Mouse (Mus musculus) left cerebral cortex, postnatal 36 days (tissue): ENCODE measurements at regions not wholly inside any gene's neighbourhood (a gene's known extent, or its start where the extent isn't known, plus 50 kb on each side); places are given as distances from the start of the nearest gene placed in this dataset.
A peak's percentile ranks its signal among the peaks of the same experiment; 100 is the strongest.

Source experiments
- DNase-seq, 2 experiments: peaks; one replicate each; pipeline ENCODE4 v3.0.0; 2021 to 2022; ENCODE audit warnings: low spot score in 2 of 2, mixed read lengths in 1 of 2
- intact Hi-C: fragments of 180-260 bp; cut with DNase I; formaldehyde crosslinking; loops from one replicate; pipeline ENCODE4 v1.15.1; 2025

DNA sequence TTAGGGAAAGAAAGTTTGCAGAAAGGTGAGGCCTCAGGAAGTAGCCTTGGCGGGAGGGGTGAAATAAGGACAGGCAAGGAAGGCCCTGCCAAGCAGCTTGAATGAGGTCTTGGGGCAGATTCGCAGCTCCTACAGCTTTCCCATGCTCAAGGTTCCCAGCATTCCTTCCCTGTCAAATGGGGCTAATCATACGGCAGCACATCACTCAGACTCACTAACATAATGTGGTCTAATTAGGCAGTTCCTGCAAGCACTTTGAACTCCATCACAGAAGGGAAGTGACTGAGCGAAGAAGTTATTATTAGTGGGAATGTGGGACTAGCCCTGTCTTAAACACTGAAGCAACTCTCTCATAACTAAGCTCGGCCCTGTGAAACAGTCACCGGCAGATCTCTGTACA lies 87.1 kb upstream of the Gm10260 start:
- no peak for DNase-seq
- intact Hi-C loops = no loop called here

DNA sequence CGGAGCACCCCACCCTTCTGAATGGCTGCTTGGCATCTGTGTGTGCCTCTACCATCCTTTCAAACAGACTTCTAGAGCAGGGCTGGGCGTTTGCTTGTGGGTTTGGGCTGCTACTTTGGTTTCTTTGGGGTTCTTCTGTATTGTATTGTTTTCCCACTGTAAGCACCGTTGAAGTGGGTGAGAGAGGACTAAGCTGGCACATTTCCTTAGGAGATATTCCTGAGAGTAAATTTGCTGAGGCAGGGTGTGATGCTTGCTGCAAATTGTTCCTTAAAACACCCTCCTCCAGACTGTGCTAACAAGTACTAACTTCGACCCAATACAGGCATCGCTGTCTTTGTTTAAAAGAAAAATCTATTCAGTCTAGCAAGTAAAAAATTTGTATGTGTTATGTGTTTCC lies 84.7 kb upstream of the Gm10260 start:
- no peak for DNase-seq
- intact Hi-C loops = no loop called here

DNA sequence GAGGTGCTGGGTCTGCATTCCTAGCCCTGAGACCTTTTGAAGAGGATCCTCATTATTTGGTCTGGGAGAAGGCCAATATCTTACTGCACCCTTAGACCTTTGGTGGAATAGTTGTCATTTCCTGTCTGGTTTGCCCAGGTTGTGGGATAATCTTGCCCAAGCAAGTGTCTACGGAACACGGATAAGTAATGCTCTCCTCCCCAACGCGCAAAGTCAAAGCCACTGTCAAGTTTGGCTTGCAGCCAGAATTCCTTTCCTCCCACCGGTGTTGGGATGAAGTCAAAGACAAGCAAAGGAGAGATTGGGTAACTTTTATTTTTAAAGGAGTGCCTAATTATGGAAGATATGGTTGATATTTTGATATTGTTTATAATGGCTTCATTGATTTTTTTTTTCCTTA lies 82.4 kb upstream of the Gm10260 start:
- DNase-seq = no peak
- intact Hi-C loops = no loop called here

DNA sequence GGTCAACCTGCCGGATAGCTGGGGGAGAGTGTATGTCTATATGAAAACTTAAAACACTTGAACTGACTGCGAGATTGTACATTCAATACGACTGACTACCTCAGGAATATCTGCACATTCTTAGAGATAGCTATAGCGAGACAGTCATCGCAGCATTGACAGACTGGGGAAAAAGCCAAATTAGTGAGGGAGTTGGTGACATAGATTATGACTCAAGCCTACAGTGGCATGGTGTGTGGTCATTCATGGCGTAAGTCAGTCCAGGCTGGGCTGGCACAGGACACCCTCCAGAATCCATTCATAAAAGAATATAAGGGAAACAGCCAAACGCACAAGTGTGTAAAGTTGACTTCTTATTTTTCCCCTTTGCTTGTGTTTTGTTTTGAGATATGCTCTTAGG lies 81.1 kb upstream of the Gm10260 start:
- DNase-seq = no peak
- intact Hi-C loops = no loop called here

DNA sequence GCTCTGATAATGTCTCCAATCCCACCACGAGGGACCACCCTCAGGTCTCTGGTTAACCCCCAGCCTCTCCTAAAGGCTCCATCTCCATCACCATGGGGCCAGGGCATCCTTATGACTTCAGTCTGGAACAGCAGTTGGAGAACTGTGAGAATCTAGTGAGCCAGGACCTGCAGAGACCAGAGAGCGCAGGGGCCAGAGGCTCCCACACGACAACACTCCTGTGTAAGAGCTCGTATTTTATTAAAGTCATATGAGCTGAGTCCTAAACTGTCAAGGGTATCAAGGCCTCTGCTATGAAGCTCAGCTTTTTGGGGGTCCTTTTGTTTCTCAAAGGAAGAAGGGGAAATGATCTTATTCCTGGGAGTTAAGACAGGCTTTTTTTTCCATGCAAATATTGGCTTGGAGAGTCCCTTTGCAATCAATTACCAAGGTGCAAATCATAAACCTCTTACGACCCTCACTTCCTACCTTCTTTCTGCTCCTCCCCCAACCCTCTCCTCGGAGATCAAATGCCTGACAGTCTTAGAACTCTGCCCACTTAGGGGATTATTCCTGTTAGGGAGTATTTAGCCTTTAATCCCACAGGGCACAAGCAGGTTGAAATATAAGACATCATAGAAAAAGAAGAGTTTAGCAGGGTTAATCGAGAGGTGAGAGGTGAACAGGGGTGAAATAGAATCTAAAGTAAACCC lies 79.3 kb upstream of the Gm10260 start:
- intact Hi-C loops = no loop called here
- DNase-seq = no peak

DNA sequence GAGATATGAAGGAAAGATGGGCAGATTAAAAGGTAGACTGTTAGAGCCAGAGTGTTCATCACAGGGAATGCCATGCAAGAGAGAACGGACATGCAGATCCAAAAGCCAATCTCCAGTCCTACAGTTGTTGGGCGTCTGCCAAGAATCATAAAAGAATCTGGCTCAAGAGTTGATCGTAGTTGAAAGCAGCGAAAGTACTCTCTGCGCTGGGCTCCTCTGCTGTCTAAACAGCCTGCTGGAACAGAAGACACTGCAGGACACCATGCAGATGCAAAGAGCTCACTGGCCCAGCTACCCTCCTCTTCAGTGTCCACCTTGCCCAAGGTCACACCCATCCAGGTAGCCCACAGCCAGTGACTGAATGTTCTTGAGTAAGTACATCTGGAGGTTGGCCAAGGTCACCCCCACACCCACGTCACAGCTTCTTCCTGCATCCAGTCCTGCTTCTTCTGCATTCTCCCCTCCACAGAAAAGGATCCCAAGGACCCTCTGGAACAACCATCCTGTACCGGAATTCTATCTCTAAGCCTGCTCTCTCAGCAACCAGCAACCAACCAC lies 77.1 kb upstream of the Gm10260 start:
- intact Hi-C loops = no loop called here

DNA sequence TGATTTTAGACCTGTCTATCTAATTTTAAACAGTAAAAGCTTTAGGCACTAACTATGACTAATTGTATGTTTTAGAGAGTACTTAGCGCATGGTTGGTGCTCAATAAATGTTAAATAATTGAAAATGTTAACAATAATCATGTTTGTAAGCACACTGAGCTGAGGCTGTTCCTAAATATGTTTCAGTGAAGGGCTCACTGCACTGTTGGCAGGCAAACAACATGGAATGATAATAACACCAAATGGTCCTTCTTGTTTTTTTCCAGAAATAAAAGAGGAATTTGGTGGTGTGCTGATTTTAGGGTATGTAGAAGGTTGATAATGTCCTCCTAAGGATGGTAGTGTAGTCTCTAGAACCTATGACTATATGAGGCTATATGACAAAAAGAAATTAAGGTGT lies 72.0 kb upstream of the Gm10260 start:
- intact Hi-C loops = no loop called here
- DNase-seq = no peak

More for the DNA sequence above, 77.1 kb upstream of the Gm10260 start:
- DNase-seq = no peak

DNA sequence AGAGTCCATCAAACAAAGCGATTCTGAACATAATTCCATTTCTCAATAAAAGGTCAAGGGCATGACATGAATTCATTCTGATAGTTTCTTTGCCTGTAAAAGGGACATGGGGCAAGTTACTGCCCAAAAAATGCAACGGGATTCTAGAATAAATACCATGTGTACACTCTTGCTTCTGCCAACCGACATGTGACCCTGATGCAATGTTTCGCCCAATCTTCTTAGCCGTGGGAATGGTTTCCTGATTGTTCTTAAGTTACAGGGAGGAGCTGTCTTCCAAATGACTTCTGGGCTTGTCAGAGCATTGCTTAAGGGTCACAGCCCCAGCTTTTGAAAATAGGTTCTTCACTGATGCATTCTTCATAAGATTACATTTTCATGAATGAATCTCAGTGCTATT lies 71.4 kb upstream of the Gm10260 start:
- no peak for DNase-seq
- intact Hi-C loops = no loop called here

DNA sequence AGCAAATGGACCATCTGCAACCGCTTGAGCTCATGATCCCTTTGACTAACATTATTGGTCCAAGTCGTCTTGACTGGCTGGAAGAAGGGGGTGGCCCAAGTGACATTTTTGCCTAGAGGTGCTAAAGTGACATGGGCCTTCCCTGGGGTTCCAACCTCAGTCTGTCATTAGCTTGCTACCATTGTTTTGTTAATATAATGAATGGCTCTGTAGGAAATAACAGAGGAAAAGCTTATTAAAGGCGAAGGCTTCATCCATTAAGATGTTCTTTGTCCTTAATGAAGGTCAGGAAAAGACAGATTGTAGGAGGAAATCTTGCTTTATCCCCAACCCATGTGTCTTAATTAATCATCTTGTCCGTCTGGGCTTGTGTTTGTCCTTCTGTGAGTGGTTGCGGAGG lies 69.1 kb upstream of the Gm10260 start:
- DNase-seq = no peak
- intact Hi-C loops = loop anchor here (10.0 kb wide), 1 partner anchor 195 kb away; no protein-coding TSS in a partner anchor

DNA sequence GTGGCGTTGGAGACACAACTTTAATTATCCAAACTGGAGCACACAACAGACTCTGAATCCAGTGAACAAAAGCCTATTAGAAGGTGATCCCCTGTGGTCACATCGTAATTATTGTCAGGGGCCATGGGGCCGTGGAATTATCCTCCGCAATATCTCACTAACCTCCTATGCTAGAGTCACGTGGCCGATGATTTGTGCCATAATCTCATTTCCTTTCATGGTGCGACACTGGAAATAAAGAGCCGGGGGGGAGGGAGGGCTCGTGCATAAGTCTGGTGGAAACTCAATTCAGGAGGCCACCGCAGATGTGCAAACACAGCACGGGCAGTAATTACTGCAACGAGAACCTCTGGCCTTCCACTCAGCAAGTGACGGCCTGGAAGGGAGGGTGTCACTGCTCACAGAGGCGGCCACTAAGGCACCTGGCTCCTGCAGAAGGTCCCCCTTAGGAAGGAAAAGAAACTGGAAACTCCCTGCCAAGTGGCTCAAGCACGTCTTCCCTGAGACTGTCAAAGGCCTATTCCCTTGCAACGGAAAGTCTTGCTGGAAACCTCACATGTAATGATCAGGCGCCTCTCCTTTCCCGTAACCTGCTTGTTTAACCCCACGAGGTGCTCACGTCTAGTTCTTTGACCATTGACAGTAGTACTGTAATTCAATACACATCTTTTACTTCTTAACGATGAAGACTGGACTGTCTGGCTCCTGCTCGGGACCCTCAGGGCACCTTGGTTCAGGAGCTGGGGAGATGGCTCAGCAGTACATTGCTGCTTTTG lies 65.6 kb upstream of the Gm10260 start:
- no peak for DNase-seq
- intact Hi-C loops = loop anchor here (10.0 kb wide), 1 partner anchor 191 kb away; no protein-coding TSS in a partner anchor

DNA sequence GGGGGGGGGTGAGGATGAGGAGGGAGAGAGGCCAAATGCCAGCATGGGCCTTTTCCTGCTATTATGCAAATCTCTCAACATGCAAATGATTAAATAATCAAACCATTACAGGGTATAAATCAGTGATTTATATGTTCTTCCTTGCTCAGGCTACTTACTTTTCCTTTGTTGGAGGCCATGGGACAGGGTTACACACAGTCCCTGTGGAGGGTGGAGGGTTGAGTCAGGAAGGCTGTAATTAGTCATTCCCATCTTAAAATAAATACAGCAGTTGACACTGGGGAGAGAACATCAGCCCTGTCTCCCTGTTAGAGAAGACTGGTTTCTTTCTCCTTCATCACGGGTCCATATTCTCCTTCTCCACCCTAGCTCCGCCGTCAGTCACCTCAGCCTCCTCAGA lies 64.9 kb upstream of the Gm10260 start:
- intact Hi-C loops = loop anchor here (10.0 kb wide), 1 partner anchor 191 kb away; no protein-coding TSS in a partner anchor
- DNase-seq = no peak

DNA sequence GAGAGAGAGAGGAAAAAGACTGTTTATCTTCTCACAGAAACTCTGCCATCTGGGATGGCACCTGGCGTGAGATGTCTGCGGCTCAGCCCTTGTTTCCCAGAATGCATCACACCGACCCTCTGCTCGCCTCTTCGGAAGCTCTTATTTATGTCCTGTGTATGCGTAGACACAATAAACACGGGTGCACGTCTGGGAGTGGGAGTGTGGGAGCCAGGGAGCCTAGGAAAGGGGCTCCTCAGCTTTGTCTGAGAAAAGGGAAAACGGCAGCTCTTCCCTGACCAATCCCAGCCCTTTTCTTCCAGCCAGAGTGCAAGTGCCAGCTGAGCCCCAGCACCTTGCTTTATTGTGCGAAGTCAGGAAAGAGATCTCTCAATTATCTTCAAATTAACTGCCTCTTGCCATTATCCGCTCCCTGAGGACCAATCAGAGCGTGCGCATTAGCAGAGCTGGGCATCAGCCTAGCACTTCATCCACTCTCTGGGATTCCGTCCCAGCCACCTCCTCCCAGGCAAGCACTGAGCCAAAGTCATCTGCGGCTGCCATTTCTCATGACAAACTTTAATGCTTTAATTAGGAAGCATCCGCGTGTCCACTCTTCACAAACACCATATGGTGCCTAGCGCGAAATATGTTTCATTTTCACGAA lies 63.8 kb upstream of the Gm10260 start:
- intact Hi-C loops = loop anchor here (5.0 to 10.0 kb wide), 2 partner anchors 189 to 277 kb away; no protein-coding TSS in a partner anchor
- peak; percentile 57 to 61 for DNase-seq

DNA sequence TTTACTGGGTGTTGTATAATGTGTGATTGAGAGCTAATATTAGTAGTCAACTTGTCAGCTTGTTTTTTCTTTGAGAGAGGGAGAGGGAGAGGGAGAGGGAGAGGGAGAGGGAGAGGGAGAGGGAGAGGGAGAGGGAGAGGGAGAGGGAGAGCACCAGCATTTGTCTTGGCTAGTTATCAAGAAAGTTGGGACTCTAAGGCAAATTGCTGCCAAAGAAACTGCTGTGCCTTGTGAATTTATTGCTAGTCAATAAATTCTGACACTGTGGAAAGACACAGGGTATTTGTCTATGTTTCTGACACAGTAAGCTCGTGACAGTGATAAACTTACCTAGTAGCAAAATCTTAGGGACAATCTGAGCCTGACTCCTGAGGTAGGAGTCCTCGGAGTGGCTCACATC lies 61.2 kb upstream of the Gm10260 start:
- intact Hi-C loops = loop anchor here (5.0 to 10.0 kb wide), 2 partner anchors 187 to 274 kb away; no protein-coding TSS in a partner anchor
- DNase-seq = no peak

DNA sequence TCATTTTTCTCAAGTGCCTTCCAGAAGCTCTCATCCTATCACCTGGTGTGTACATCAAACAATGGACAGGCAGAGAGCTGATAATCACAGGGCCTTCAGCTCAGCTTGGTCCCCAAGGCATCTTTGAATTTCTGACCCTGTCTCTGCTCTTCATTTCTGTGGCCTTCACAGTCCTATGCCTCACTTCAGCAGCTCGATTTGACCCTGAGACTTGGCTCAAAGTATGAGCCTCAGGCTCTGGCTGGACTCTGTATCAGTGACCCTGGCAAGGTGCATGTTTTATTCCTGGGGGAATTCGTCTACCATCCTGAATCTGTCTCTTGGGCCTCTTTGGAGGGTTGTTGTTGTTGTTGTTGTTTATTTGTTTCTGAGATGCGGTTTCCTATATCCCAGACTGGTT lies 60.6 kb upstream of the Gm10260 start:
- intact Hi-C loops = loop anchor here (5.0 to 10.0 kb wide), 2 partner anchors 186 to 274 kb away; no protein-coding TSS in a partner anchor

DNA sequence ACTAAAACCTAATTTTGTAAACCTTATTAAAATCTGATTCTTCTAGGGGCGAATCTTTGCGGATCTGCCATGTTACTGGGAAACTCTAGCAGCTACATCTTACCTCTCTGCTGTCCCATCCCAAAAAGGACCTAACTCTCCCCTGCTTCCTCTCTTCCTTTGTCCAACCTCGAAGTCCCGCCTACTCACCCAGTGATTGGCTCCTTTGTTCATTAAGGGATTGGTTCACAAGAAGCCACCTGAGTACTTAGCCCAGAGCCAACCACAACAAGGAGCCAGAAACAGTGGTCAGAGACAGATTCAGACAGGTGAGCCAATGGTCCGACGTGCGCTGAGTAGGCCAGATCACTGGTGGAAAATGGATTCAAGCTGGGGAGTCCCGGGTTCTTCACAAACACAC lies 60.0 kb upstream of the Gm10260 start:
- intact Hi-C loops = loop anchor here (5.0 to 10.0 kb wide), 2 partner anchors 186 to 273 kb away; no protein-coding TSS in a partner anchor
- DNase-seq = no peak

More for the DNA sequence above, 60.6 kb upstream of the Gm10260 start:
- DNase-seq = no peak

DNA sequence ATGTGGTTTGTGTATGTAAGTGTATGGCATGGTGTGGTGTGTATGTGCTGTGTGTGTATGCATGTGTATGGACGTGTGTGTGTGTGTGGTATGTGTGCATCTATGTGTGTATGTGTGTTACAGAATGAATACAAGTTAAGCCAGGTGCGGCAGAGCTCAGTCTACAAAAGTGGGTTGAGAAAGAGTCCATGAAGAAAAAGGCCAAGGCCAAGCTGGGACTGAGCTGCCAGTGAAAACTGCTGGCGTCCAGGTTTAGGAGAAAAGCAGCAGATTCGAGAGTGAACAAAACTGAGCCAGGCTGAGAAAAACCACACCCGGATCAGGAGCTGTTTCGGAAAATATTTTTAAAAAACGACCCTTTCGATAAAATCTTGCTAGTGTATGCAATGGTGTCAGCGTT lies 58.6 kb upstream of the Gm10260 start:
- no peak for DNase-seq
- intact Hi-C loops = no loop called here

DNA sequence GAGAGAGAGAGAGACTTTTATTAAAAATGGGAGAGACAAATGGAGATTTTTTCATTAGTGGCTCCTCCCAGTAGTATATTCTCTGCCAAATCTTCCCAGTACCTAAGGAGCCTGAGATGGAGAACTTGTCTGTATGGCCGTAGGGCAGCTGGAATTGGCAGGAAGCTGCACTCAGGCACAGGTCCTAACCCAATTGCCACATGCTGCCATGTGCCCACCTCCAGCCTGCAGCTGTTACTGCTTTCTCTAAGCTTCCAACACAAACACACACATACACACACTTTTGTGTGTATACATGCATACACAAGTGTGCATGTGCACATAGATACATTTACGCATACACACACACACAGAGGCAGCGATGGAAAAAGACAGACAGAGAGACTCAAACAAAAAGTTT lies 56.5 kb upstream of the Gm10260 start:
- intact Hi-C loops = no loop called here
- DNase-seq = no peak
